Mouse (Mus musculus) heart, adult 11 months (tissue): ENCODE results near the gene 4930535I16Rik.
"Not testable (repeated sequence)": the region's sequence is repeated elsewhere in the genome, so short reads cannot be mapped to it uniquely, and the experiment has no call there.

ENCODE experiments used
- DNase-seq: peaks from one replicate; pipeline ENCODE4 v3.0.0; 2022

Gene 4930535I16Rik

DNA sequence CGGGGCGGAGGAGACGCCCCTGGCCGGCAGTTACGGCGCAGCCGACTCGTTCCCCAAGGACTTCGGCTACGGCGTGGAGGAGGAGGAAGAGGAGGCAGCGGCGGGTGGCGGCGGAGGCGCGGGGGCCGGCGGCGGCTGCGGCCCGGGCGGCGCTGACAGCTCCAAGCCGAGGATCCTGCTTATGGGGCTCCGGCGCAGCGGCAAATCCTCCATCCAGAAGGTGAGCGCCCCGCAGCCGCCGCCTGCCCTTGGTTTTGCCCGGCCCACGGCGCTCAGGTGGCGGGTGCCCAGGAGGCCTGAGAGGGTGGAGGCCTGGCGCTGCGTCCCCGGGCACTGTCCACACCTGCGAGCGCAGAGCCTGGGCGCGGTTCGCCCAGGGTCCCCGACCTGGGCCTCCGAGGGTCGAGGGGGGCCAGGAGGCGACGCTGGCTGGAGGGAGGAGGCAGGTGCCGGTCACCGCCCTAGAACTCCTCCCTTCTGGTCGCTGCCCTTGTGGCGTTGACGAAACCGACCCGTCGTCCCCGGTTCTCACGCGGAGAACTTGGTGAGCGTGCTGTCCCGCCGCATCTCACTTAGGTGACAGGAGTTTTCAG, at the start of gene 4930535I16Rik:
TSS of gene 4930535I16Rik (minus strand) at position 475 of the 593 bp plus-strand sequence.
- DNase-seq: no peak

DNA sequence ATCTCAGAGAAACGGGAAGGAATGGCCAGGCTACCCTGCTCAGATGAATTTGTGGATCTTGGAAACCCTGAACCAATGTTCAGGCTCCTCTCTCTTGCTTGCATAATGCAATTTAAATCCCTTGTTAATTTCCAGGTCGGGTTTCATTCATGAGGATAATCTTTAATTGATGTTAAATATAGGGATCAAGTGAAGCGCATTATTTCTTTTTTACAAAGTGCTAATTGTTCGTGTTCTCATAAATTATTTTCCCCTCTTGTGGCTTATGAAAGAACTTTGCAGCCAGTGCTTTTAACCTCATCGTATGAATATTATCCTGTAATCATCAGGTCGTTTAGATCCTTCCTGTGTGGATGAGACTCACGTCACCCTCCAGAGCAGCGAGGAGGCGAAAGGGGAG, 44.9 kb upstream of the 4930535I16Rik start:
- DNase-seq: no peak

DNA sequence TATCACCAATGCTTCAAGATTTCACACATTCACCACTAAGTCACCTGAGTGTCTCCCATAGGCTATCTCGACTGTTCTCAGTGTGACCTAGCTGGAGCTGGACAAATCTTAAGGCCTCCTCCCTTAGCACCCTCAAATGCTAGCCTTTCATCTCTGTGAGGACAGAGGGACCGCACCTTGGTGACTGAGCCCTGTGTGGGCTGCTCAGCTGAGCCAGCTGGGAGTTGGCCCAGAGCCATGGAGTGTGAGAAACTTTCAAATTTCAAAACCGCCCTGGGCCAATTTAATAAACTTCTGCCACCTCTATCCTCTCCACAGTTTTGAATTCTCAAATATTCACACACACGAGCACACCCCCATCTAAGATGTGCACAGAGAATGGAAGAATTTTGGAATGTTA, 43.1 kb upstream of the 4930535I16Rik start:
- DNase-seq: no peak

DNA sequence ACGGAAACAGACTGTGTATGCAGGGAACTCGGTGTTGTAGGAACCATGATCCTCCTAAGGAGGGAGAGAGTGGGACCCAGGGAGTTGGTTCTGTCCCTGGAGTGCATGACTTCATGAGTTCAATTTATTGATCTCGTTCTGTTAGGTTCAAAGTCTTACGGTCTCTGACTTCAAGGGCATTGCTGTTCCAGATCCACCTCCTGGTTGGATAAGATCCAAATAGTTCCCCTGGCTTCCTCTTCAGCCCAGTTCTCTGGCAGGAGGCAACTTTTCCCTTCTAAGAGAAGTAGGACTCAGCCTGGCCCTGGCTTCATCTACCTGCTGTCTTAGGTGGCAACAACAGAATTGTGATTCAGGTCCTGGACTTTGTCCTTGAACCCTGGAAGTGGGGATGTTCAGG, 40.1 kb upstream of the 4930535I16Rik start:
- no peak for DNase-seq

DNA sequence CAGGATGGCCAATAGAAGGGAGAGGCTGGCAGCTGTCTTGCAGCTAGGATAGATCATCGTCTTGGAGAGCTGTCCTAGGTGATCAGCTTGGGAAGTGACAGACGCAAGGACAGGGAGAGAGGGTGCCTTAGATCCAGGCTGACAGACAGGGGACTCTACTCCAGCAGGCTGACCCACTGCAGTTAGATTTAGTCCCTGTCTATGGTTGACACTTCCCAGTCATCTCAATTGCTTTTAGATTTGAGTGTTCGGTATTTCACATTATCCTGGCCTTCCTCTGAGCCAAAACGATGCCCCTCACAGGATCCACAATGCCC, 39.6 kb upstream of the 4930535I16Rik start:
- DNase-seq: no peak

DNA sequence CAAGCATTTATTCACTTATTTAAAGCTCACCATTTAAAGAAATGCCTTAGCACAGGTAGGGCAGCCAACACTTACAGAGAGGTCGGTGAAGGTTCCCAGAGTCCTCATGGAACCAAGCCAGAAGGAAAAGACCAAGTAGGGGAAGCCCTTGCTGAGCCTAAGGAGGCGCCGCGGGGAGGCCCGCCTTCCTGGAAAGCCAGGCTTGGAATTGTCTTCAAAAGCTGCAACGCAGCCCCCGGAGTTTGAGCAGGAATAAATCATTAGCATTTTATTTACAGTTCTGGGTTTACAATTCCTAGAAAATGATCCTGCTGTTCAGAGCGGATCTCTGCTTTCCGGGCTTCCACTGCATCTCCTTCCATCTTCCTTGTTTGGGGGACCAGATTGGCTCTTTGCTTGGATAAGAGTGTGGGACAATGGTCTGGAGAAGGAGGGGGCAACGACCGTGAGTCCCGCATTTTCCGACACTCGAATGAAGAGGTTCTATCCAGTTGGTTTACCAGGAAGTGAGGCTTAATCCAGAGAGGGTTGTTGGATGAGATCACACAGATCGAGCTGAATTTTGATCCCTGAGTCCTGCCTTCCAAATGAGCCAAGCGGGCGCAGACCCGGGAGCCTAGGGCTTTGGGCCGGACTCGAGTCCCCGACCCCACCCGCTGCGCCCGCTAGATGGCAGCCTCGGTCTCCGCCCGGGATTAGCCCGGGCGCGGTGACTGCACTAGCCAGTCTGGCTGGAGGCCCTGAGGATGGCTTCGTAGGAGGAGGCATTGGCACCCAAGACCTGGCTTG, 39.1 kb upstream of the 4930535I16Rik start:
- peak; percentile 95 for DNase-seq

DNA sequence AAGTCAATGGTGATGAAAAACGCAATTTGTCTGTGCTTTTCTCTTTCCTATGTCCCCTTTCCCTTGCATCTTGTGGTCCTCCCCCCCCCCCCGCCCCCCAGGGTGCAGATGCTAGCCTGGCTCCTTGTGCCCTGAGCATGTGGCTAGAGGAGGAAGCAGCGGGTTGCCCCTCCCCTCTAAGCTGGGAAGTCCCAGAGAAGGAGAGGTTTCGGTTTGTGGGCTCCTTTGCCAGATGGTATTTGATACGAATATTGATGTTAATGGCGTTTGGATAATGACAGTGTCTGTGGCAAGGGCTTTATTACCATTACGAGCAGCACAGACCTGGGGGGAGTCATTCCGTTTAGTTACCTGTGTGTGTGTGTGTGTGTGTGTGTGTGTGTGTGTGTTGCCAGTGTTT, 34.2 kb upstream of the 4930535I16Rik start:
- DNase-seq: peak; percentile 91

DNA sequence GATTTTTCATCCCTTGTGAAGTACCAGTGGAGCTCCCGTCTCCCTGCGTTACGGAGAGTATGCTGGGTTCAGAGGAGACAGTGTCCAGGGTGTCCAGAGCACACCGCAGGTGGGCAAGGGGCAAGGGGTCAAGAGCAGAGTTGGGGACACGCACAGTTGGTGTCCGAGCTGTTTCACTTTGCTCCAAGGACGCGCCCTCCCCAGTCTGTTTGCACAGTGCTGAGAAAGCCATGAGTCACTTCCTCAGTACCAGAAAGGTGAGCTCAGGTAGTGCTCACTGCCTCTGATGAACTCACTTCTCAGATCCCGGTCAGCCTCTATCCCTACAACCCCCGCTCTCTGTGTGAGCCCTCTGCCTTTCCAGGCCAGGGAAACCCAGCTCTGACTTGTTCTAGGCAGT, 31.8 kb upstream of the 4930535I16Rik start:
- no peak for DNase-seq

DNA sequence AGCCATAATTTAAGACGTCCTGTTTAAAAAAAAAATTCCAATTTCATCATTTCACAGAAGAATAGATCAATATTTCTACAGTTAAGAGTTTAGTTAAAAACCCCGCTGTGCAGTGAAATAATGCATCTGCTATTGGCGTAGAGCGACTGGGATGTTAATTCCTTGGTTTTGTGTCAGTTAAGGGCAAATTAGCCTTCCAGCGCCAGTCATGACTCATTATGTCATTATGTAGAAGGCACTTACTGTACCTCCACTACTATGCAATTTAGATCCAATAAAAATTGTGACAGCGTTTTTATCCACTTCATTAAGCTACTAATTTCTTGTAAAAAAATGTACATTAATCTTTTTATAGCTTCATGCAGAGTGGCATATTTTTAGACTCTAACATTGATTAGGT, 31.1 kb upstream of the 4930535I16Rik start:
- DNase-seq: no peak

DNA sequence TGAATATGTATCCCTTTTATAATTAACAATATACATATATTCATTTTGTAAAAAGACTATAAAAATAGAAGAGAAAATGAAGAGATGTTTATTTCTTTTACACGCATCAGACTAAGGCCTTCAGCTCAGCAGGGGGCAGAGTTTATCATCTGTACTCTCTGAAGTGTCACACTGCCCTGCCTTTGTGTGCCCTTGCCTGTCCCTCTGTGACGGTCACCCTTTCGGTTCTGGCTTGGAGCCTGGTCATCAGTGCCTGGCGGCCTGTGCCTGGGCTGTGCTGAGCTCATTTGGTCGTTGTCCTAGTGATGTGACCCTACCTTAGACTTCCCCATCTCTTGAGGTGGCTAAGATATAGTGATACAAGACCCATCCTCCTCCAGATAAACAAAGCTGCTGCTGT, 29.3 kb upstream of the 4930535I16Rik start:
- DNase-seq: peak; percentile 90

DNA sequence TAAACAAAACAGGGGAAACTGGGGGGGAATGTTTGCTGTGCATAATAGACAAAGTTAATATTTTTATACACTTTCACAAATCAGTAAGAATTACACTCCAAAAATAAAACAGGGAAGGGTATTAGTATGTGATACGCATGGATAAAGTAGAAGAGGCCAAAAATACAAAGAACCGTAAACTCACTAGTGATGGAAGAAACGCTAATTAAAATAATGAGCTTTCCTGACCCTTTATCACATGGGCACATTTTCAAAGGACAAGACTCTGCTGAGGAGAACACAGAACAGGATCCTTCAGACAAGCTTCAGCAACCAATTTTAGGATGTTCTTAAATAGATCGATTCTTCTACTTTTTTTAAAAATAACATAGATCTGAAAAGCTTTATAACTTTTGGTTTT, 28.9 kb upstream of the 4930535I16Rik start:
- no peak for DNase-seq

DNA sequence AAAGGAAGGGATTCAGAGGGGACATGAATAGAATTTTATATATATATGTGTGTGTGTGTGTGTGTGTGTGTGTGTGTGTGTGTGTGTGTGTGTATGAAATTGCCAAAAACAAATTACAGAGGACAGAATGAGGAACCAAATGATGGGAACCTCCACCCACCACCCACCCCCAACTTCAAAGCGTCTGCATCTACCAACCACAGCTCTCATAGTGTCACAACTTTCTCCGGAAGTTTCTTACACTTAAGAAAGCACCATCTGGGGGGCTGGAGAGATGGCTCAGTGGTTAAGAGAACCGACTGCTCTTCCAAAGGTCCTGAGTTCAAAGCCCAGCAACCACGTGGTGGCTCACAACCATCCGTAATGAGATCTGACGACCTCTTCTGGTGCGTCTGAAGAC, 23.1 kb upstream of the 4930535I16Rik start:
- DNase-seq: not testable (repeated sequence)

DNA sequence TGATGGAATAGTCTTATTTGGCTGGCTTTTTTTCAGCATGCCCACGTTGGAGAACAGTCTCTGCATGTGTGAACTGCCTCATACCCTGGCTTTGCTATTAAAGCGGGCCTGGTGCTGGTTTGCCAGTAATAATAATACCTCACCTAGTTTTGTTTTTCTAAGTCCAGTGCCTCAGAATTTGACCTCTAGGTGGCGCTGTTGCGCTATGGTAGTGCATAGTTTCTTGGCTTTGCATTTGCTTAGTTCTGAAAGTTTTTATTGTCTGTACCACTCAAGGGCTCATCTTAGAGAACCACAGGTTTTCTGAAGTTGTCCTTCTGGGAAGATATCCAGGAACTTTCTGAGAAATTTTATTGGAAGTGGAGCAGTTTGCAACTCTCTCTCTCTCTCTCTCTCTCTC, 22.0 kb upstream of the 4930535I16Rik start:
- no peak for DNase-seq

DNA sequence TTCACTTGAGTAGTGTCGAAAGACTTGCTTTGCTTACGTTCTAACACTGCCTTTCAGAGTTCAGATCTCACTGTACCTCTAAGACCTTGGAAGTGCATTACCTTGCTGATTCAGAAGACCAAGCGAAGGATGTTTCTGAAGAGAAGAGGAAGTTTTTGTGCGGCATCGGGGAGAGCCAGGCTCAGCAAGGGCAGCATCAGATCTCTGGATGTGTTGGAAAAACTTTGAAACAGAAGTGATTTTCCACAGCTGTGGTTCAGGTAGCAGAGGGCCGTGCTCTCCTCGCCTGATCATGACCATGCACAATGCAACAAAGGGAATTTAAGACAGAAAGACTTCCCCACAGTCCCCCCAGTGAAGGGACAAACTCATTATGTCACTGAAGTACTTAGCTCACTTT, 18.2 kb upstream of the 4930535I16Rik start:
- peak; percentile 54 for DNase-seq

DNA sequence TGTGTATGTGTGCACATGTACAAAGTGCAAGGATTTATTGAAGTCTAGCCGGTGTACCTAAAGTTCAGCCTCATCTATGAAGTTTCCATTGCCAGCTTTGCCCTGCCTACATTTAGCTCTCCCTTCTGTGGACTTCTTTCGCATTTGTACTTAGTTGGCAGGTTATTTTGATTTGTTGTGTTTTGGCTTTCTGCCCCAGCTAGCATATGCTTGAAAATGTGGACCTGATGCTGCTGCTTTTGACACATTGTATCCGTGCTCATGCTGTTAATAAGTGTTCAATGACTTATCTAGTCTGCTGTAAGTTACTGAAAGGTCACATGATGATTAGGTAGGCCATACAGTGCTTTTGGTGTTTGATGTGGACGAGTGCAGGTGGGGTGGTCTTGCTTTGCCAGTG, 16.5 kb upstream of the 4930535I16Rik start:
- DNase-seq: peak; percentile 33

DNA sequence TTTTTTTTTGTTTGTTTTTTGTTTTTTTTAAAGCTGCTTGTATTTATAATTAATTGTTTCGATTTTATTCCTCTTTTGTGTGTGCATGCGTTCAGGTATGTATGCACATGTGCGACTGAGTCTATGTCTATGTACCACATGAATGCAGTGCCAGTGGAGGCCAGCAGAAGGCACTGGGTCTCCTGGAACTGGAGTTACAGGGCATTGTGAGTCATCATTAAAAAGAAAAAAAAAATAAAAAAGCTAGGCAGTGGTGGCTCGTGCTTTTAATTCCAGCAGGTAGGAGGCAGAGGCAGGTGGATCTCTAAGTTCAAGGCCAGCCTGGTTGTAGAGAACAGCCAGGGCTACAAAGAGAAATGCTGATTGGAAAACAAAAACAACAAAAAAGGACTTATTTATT, 12.2 kb upstream of the 4930535I16Rik start:
- DNase-seq: peak; percentile 46

DNA sequence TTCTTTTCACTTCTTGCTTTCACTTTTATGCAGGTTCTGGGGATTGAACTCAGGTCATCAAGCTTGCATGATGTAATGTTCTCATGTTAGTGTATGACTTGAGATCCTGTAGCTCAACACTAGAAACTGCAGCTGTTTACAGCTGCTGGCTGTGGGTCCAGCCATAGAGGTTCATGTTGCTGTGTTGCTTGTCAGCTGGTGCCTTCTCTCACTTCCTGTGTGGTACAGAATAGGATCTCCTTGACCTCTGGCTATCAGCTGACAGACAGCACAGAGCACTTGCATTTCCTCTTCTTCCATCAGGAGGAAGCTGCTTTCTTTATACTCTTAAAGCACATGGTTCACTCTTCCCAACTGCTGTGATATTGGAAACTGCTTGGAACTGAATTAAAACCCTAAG, 10.1 kb upstream of the 4930535I16Rik start:
- peak; percentile 97 for DNase-seq

DNA sequence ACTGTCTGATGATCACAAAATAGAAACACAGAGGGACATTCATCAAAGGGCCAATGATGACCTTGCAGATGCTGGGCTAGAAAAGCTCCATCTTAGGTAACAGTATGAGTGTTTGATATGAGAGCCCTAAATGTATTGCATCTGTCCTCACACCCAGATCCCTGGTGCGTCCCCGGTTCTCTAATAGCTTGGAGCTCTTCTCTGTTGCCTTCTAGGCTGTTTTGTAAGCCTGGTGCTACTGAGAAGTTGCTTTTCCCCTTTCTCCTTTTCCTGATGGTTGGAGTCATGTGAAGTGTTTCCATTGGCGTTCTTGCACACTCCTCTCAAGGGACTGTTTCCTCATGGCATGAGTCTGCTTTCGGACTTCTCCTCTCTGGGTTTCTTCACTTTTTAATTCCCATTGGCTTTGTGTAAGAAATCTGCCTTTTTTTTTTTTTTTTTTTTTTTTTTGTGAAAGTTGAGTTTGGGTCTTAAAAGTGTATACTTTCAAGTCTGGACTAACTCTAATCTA, 3.3 kb upstream of the 4930535I16Rik start:
- DNase-seq: peak; percentile 85

DNA sequence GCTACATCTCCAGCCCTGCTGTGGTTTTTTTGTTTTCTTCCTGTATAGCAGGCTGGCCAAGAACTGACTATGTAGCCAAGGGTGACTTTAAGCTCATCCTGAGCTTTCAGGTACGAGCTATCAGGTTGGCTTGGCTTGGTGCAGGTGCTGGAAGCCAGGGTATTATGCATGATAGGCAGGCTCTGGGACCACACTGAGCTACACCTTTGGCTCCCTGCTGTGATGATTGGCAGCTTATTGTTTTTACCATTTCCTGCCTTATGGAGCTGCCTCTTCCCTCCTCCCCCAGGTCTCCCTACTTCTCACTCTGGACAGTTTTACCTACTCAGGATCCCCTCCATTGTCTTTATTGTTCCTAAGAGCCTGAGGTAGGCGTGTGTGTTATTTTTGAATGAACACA, 1.0 kb upstream of the 4930535I16Rik start:
- DNase-seq: peak; percentile 79

DNA sequence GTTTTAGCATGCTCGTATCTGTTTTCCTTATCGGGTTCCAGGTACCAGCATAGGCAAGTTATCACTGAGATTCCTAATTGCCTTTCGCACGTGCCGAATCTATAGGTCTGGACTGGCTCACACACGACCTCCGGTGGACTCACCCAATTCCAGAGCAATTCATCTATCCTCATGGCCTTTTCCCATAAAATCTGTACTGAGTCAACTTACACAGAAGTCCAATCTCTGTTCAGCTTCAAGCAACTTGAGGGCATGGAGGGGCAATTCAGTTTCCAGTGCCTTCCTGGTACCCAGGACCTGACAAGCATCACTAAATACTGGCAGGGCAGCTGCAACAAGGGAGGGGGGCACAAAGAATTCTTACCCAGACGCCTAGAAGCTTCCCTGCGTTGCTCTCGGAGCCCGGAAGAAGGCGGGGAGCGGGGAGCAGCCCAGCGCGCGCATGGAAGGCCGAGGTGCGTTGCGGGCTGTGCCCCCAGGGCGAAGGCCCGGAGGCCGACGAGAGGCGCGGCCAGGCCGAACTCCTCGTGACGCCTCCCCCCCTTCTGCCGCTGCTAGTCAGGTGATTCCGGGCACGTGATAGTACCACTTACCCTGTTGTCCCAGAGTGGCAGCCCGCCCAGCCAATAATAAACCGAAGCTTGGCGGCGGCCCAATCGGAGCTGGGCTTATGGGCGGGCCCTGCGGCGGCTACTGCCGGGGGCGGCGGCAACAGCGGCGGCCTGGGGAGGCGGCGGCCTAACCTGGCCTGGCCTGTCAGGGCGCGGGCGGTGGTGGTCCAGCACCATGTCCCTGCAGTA, 874 bp downstream of the 4930535I16Rik start, which contains the start of gene Rragc:
TSS of gene Rragc (plus strand) at position 699 of the 800 bp plus-strand sequence.
- DNase-seq: peak; percentile 100

DNA sequence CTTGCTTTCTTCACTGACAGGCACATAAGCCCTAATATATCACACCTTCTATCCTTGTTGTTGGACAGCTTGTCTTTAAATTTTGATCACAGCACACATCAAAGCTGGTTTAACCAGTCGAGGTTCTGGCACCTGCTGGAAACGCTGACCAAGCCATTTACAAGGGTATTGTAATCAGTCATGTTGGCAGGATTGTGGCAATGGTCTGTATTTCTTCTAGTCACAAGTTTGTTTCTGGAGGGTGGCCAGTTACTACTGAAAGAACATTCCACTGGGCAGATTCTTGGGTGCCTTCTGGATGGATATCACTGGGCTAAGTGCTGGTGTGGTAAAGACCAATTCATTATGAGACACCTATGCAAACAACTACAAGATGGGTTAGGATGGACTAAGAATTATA, 5.4 kb downstream of the 4930535I16Rik start:
- peak; percentile 85 for DNase-seq

DNA sequence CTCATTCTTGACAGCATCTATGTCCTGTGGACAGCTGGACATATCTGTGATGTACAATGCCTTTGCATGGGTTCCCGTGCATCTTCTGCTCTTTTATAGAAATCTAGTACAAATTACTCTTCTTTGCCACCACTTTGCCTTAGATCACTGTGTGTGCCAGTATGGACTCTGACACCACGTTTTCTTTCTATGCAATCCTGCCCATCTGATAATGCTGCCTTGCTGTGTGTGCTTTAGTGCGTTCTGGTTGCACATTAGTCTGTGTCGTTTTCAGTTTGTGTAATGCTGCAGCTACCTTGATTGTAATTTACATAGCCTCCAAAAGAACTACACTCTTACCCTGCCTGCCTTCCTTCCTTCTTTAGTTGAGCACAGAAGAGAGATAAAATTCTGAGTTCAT, 6.3 kb downstream of the 4930535I16Rik start:
- peak; percentile 9 for DNase-seq

DNA sequence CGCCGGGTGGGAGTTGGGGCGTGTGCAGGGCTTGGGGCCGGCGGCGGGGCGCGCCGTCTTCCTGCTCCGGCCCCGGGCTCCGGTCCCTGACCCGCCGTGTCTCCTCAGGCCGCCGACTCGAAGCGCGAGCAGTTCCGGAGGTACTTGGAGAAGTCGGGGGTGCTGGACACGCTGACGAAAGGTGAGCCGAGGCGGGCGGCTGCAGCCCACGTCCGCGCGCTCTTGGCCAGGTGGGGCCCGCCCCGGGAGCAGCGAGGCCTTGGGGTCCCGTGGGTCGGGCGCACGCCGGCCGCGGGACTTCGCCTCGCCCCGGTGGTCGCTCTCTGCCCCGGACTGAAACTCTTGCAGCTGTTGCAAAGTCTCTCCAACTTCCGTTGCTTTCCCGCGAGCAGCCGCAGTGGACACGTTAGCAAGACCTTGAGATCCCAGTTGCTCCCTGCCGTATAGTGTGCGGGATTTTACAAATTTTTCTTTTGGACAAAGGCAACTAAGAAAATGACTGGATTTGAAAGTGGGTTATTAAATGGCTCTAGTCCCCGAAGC, 12.6 kb downstream of the 4930535I16Rik start:
- no peak for DNase-seq
